Mouse (Mus musculus) cortical plate, adult 2 months (tissue): ENCODE results near the gene Spata17.

ENCODE experiments used
- CTCF ChIP-seq: fragments of 200-500 bp; IDR thresholded peaks from 2 replicates; pipeline ENCODE4 v1.5.1; 2011; ENCODE audit warnings: mild to moderate bottlenecking, control low read depth, low read length; ENCODE audit not compliant: insufficient read depth; ENCODE audit errors: extremely low read depth
- POLR2A ChIP-seq: fragments of 200-500 bp; IDR thresholded peaks from 2 replicates; pipeline ENCODE4 v1.6.1; 2011; ENCODE audit warnings: mild to moderate bottlenecking, low read length, control low read depth; ENCODE audit not compliant: insufficient read depth; ENCODE audit errors: extremely low read depth

- no peak for TF ChIP-seq CTCF
- no peak for TF ChIP-seq POLR2A
These were observed 137.9 kb downstream of the Spata17 start for GRCm38 (mm10) chr1:187077352-187077751.
